Mouse (Mus musculus) CD8-positive naive resting alpha-beta T cell, adult 2 months (primary cell): ENCODE data around the gene Taf3.
A peak's percentile ranks its signal among the peaks of the same experiment; 100 is the strongest.

ENCODE experiments used
- DNase-seq, 2 experiments: peaks; one replicate each; pipeline ENCODE4 v3.0.0; 2022; ENCODE audit warnings: low read depth in 2 of 2, low spot score in 2 of 2

Gene Taf3

DNA sequence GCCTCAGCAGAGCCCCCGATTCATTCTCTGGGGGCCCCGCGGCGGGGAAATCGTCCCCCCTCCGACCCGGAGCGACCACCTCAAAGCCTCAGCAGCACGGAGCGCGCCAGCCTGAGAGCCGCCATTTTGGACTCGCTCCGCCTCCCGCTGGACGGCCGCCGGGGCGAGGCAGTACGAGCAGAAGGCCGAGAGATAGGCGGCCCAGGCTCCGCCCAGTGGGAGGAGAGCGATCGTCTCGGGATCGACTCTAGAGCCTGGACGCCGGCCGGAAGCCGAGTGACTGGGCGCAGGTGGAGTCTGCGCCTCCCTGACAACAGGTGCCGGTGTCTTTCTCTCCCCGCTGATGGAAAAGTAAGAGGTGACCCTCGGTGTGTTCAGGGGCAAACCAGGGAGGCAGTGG is at the start of gene Taf3:
Gene Taf3, minus strand, starts transcription at position 136 of the 400 bp plus-strand sequence.
- peak; percentile 89 to 90 for DNase-seq

DNA sequence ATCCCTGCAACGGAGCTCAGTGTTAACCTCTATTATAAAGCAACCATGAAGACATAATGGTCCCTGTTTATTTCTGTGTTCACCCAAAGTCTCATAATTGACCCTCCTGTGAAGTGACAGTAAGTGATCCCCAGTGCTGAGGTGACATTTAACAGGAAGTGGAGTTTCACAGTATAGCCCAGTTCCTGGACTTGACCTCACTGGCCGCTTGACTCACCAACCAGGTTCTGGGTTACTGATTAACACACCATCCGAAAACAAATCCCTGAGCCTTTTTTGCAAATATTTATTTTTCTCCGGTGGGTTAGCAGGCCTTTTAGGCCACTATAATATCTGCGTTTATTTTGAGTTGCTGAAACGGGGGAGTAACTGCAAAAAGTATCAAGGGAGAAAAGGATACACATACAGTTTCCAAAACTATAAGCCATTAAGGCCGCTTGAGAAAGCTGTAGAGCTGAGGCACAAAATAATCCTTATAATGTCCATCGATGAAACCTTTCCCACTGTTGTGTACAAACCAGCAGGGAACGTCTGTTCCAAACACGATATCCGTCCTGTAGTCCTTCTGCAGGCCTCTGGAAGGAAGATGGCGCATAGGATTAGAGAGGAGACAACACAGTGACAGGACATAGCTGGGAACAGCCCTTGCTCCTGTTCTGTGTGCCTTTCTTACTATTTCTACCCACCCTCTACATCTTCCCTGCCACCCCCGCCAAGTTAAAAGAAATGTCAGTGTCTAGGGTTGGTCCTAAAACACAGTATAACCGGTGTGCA is 46.1 kb upstream of the Taf3 start:
- no peak for DNase-seq

DNA sequence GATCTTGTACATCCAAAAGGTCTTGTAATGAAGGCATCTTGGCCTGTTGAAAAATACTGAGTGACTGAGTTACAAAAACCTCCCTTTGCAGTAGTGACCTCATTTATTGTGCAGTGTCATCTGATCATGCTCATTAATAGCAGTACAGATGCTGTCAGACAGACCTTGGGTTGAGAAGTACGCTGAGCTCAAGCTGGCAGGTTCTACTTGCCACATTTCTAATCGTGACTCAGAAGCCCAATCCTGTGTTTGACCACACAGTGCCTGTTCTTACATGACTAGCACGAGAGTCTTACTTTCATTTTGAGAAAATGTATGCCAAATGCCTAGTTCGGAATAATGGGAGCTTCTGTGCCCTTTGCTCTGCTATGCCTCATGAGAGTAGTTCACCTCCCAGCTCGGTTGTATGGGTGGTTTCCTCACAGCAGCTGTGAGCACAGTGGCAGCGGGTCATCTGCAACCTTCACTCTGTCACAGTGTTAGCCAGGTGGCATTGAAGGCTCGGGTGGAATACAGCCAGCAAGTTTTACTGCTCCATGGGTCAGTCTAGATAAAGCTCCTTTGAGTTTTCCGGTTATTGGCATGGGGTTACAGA is 39.0 kb upstream of the Taf3 start:
- no peak for DNase-seq

DNA sequence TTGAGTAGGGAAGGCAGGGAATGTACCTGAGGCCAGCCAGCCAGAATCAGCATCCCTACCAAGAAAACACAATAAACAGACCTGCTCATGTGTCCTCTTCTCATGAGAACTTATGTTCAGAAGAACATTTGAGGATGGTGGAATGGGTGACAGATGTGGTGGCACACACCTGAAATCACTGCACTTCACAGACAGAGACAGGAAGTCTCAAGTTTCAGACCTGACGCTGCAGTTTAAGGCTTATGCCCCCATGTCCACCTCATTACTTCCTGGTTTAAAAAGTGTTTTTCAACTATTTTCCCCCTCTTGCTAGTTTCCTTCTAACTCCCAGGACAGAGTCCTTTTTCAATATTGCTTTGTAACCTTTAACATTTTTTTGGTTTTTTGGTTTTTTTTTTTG is 34.3 kb upstream of the Taf3 start:
- DNase-seq, result no peak

DNA sequence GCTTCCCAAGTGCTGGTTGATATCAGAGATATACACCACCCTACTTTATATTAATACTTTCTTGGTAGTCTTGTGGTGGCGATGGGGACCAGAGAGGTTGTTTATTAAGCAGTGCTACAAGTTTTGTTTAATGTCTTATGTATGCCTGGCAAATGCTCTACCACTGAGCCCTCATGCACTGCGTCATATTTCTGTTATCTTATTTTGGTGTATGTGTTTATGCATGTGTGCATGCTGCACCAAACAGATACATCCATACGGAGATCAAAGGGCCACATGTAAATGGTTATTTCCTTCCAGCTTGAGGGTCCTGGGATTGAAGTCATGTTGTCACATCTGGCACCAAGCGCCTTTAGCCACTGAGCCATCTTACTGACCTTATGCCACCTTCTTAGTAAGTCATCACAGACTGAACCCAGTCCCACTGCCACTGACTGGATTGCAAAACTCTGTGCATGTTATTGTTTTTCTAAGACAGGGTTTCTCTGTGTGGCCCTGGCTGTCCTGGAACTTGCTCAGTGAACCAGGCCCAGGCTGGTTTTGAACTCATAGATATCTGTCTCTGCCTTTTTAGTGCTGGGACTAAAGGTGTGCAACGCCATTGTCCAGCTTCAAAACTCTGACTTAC is 33.2 kb upstream of the Taf3 start:
- no peak for DNase-seq

DNA sequence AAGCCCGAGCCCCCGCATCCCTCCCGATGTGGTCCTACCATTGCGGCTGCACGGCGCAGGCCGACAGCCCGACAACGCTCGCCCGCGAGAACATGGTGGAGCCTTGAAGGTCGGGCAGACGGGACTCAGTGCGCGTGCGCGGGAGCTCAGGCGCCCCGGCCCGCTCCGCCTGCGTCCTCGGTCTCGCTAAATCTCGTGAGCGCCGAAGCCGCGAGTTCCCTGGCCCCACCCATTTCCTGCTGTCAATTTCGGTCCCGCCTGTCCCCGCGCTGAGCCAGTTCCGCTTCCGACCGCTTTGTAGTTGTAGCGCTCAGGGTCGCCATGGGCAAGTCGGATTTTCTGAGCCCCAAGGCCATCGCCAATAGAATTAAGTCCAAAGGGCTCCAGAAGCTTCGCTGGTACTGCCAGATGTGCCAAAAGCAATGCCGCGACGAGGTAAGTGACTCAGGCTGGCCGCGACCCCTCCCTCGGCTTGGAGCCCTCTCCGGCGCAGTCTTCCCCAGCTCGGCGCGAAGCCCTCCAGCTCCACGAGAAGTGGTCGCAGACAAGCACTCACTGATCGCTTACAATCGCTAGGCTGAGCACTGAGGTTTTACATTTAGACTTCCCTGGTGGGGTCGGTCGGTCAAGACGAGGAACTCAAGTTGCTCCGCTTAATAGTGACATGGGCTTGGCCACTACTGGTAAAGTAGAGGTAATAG is 32.1 kb upstream of the Taf3 start, which contains the start of the genes Atp5c1 and Kin:
Gene Atp5c1, minus strand, starts transcription at position 201 of the 701 bp plus-strand sequence.
Gene Kin, plus strand, starts transcription at position 284 of the 701 bp plus-strand sequence.
- peak; percentile 97 to 98 for DNase-seq

DNA sequence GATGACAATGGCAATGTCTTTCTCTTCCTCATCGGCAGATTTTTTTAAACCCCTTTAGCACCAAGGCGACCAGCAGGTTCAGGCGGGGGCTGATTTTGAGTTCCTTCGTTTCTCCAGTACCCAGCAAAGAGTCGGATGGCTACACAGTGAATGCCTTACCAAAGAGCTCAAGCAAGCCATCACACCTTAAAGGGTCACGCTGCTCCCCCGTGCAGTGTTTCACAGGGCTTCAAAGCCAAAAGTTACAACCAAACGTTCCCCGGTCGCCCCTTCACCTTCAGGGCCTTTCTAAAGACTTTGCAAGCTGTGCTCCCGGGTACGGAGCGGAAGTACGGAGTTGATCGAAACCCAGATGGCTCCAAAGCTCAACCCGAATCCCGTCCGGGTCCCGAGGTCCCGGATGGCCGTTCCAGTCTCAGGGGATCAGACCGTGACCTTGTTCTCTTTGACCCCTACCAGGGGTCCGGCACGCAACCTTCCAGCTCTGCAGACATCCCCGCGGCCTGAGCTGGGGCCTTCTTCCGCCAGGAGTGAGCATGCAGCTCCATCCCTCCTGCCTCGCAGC is 31.4 kb upstream of the Taf3 start:
- no peak for DNase-seq

DNA sequence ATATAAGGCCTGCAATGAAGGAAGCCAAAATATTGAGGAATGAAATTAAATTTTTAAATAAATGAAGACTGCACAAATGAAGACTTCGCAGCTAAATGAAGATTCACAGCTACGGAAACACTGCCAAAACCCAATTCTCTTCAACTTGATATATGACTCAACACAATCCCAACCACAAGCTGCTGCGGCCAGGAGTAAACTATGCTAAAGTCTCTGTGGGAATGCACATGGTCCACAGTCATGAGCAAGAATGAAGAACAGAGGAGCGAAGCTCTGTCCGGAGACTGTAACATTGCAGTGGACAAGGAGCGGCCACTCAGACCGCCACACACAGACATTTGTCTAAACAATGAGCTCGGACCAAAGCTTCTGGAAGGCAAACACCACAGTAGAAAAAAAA is 28.3 kb upstream of the Taf3 start:
- no peak for DNase-seq

DNA sequence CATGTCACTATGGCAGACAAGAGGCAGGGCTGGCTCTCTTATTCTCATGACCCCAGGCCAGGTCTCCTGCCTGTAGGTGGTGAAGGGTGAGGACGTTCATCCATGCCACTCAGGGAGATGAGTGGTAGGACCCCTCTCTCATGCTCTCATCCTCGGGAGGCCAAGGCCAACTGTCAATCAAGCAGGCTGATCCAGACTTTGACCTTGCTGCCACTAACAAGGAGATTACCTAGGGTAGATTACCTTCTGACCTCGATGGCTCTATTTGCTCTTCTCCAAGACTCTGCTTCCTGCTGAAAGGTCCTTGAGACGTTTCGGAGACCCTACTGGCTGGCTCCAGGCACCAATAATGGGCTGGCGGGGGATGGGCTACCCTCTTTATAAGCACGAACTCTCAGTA is 26.1 kb upstream of the Taf3 start:
- no peak for DNase-seq

DNA sequence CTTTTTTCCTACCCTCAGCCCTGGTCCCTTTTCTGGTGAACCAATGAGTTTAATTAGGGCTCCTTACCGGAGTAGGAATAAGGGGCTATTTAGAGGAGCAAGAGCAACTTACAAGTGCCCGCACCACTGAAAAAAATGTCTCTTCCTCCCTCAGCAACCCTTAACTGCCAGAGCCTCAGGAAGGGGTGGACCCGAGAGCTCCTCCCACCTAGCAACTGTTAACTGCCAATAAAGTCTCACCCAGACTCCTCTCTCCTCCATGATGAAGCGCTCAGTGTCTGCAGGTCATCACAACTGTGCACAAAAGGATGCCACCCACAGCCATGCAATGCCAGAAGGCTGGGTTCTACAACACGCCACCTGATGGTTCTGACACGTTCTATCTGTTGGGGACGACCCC is 23.4 kb upstream of the Taf3 start:
- DNase-seq, result no peak

DNA sequence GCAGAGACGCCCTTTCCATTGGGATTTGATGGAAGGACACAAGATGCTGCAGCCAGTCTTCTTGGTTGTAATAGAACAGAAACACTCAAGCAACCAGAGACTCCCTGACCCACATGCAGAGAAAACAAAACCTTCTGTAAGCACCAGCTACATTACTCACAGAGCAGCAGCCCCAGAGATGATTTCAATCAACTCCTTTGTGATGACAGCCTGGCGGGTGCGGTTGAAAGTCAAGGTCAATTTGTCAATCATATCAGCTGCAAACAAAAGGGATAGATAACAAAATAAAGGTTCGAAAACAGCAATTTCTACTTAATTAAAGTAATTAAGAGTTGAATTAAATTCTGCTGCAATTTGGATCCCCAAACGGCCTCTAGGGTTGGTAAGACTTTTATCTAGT is 10.4 kb upstream of the Taf3 start:
- no peak for DNase-seq

DNA sequence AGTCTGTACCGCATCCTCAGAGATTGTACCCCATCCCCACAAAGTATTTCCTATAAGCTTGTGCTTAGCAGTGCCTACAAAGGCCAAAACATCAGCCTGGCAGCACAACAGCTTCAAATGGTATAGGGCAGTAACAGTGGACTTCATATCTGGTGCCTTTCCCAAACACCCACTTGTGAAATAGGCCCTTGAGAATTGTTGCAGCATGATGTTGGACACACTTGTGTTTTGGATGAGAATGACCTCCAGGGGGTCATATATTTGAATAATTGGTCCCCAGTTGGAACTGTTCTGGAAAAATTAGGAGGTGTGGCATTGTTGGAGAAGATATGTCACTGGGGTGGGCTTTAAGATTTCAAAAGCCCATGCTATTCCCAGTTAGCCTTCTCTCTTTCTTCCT is 3.6 kb upstream of the Taf3 start:
- no peak for DNase-seq

DNA sequence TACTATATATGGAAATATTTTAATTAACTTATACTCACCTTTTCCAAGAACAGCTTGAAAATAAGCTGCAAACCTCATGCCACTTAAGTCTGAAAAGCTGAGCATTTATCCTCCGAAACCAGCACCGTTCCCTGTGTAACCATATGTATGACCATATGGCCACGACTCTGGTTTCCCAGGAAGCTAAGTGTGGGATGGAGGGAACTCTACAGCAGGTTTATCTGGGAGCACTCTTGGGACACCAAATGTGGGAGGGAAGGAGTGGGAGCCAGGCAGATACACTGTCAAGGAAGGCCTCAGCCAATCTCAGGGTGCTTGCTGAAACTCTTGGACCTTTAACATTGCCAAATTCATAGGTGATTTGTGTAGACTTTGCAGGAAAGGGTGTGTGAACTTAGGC is 2.5 kb upstream of the Taf3 start:
- DNase-seq, result no peak

DNA sequence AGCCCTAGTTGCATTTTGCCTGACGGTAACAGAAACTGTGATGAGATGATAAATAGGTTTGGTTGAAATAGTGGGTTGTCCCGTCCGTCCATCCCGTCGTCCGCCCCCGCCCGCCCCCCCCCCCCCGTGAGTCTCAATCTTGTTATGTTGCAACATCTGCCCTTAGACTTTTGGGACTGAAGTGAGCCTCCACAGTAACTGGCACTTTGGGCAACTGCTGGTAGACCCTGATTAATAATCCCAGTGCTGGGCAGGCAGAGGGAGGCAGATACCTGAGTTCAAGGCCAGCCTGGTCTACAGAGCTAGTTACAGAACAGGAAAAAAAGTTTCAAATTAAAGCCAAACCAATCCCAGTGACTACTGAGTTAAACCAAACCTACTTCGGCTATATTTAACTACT is 1.1 kb upstream of the Taf3 start:
- no peak for DNase-seq

DNA sequence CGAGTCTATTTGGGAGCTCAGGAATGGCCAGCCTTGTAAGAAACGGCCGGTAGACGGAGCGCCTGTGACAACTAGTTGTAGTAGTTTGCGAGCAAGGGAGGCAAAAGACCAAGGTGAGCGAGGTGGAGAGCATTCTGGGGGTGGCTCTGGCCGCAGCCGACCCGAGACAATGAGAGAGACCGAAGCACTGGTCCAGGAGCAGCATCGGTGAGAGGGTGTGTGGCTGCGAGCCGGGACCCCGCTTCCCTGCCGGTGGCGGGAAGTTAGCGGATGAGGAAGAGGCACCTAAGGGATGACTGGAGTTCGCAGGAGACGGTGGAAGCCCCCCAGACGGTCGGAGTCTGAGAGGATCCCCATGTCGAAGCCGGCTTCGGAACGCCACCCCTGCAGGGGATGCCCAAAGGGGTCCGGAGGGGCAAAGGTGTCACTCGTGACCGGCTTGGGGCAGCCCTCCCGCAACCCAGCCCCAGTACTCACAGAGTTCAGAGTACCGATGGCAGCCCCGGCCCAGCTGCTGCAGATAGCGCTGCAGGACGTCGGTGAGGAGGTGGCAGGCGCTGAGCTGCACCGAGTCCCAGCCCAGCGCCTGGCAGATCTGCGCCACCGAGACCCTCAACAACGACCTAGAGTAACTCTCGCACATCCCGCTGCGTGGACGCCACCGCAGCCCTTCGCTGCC is 499 bp downstream of the Taf3 start:
- no peak for DNase-seq

DNA sequence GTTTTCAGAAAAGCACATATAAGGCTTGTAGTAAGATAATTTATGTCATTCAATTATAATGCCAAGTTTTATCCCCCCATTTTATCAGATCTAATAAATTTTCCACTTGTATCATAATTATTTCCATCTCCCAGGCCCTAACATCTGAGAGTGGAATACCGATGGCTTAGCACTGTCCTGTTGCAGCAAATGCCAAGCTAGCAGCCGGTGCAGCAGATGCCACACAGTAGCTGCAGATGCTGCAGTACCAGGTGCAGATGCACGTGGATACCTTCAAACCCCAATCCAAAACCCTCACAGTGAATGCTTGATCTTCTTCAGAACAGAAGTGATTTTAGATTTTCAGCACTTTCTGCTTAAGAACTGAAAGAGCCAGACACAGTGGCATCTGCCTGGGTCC is 13.4 kb downstream of the Taf3 start:
- no peak for DNase-seq

DNA sequence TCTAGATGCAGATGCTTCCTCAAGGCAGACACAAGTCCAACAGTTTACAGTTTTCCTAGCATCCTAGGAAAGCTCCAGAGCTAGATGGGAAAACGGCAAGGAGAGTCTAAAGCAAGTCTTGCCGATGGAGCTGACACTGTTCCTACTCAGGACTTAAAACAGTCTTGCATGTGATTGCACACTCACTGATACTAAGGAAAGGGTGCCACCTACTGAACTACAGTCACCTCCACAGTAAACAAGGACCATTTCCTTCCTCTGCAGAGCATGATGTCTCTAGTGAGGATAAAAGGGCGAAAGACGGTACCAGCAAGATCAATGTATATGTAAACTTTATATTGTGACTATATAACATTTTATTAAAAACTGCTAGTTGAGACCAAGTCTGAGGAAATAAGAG is 14.7 kb downstream of the Taf3 start:
- no peak for DNase-seq

DNA sequence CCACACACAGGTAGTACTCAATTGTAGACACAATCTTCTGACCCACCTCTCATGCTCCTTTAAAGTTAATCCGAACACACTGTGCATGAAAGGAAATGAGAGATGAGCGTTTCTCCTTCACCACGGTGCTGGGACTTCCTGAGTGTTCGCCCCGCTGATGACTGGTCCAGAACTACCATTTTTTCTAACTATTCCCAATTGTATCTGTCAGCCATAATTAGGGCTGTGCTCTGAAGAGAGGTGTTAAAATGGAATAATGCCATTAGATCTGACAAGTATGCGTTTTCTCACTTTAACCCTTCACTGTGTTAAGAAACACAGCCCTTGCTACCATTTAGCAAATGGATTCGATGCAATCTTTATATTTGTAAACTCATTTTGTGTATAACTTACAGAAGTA is 18.6 kb downstream of the Taf3 start:
- no peak for DNase-seq

DNA sequence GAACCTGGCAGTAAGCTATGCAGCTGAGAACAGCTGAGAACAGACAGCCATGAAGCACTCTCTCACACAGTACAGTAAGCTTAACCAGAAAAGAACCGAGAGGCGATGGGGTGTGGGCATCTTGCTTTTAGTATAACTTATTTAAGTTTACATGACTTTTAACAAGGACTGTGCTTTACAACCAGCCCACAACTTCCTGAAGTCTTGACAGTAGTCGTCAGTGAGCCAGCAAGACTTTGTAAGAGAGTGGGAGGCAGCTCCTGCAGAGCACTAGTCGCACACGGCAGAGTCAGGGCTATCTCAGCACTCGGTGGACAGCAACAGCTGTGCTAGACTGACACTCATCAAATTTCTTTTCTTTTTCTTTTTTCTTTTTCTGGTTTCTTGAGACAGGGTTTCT is 24.1 kb downstream of the Taf3 start:
- DNase-seq, result no peak

DNA sequence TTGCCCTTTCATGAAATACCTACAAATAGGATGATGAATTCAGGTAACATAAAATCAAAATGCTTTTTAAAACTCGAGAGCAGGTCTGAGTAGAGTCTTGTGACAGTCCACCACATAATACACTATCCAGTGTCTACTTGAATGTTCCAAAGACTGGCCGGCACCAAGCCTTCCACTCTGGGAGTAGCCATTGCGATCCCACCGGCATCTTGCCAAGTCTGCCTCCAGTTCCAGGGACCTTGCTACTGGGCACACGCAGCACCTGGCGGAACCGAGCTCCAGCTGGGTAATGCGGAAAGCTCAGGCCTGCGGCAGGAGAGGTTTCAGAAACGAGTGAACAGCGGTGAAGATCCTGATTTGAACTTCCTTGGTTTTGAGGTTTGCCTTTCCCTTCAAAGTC is 27.1 kb downstream of the Taf3 start:
- DNase-seq, result no peak
